Mouse (Mus musculus): ENCODE measurements at regions not wholly inside any gene's neighbourhood (a gene's known extent, or its start where the extent isn't known, plus 50 kb on each side); places are given as distances from the start of the nearest gene placed in this dataset.

- Histone ChIP-seq H3K4me3 (replicated peaks; ENCODE audit: low read length) (no peak overlapping the region), H3K9ac (replicated peaks; ENCODE audit: low read depth, low read length) (no peak overlapping the region), H3K27me3 (replicated peaks; ENCODE audit: control insufficient read depth, insufficient read depth, low read length) (no peaks in the 10 kb centered on the region), H3K27ac (ENCODE audit: low read length) (no peak overlapping the region), H3K9me3 (ENCODE audit: control insufficient read depth, low read length) (no peaks in the 10 kb centered on the region), H3K4me2 (ENCODE audit: low read length) (no peak overlapping the region), H3K36me3 (ENCODE audit: control insufficient read depth, insufficient read depth) (no peaks in the 10 kb centered on the region), H3K4me1 (replicated peaks; ENCODE audit: control insufficient read depth, insufficient read depth, low read length) (no peaks in the 10 kb centered on the region)
- 85% methylated on average over 4 of the region's 4 CpGs for WGBS
- no peak for ATAC-seq
Measured at GRCm38 (mm10) chrX:130932390-130932789, 1182.8 kb downstream of the Diaph2 start.

- Histone ChIP-seq H3K9me3 (ENCODE audit: control insufficient read depth, low read length) (no peaks in the 10 kb centered on the region), H3K4me1 (replicated peaks; ENCODE audit: control insufficient read depth, insufficient read depth, low read length) (no peaks in the 10 kb centered on the region), H3K4me2 (ENCODE audit: low read length) (no peak overlapping the region), H3K4me3 (replicated peaks; ENCODE audit: low read length) (no peak overlapping the region), H3K27me3 (replicated peaks; ENCODE audit: control insufficient read depth, insufficient read depth, low read length) (no peaks in the 10 kb centered on the region), H3K27ac (ENCODE audit: low read length) (no peak overlapping the region), H3K9ac (replicated peaks; ENCODE audit: low read depth, low read length) (no peak overlapping the region), H3K36me3 (ENCODE audit: control insufficient read depth, insufficient read depth) (no peaks in the 10 kb centered on the region)
- no peak for ATAC-seq
Measured at GRCm38 (mm10) chrX:130938723-130939122, 1189.2 kb downstream of the Diaph2 start.

DNA sequence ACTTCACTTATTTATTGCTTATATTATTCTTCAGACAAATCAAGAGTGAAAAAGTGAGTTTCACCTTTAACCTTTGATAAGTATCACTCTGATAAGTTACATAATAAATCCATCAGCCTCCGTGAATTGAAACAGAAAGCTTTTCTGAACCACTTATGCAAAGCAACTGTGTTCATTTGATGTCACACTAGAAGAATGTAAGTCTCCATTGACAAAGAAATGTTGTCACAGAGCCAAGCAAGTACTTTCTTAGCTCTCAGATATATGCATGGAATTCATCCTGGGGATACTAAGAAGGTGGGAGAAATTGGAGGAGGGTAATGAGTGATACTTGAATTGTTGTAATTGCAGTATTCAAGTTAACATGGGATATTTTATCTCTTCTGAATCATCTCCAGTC lies 1195.0 kb downstream of the Diaph2 start:
- Histone ChIP-seq H3K4me3 (replicated peaks; ENCODE audit: low read length) (no peak overlapping the region), H3K4me1 (replicated peaks; ENCODE audit: control insufficient read depth, insufficient read depth, low read length) (no peaks in the 10 kb centered on the region), H3K9me3 (ENCODE audit: control insufficient read depth, low read length) (no peaks in the 10 kb centered on the region), H3K9ac (replicated peaks; ENCODE audit: low read depth, low read length) (no peak overlapping the region), H3K4me2 (ENCODE audit: low read length) (no peak overlapping the region), H3K27me3 (replicated peaks; ENCODE audit: control insufficient read depth, insufficient read depth, low read length) (no peaks in the 10 kb centered on the region), H3K27ac (ENCODE audit: low read length) (no peak overlapping the region), H3K36me3 (ENCODE audit: control insufficient read depth, insufficient read depth) (no peaks in the 10 kb centered on the region)
- ATAC-seq, result peak; percentile 72; the same call in 1 of the 2 replicates
- 31% methylated on average over 1 of the region's 1 CpGs for WGBS

Measured in forebrain, embryonic 16.5 days (tissue).